Mouse (Mus musculus): Measurements from ENCODE around the gene Kctd13. TPM values are rescaled to one million over a fixed set of nuclear protein-coding genes. Genes with fewer than 3 reads are reported as not detected.
"Not testable (repeated sequence)": the region's sequence is repeated elsewhere in the genome, so short reads cannot be mapped to it uniquely, and the experiment has no call there.

Gene Kctd13
- polyA plus RNA-seq, 1 experiment = 26.4 TPM

GRCm38 (mm10) chr7:126898102-126898990 lies 30.3 kb upstream of the Kctd13 start:
- no peaks in the 10 kb centered on the region for H3K9me3 ChIP-seq

GRCm38 (mm10) chr7:126899781-126900180 lies 28.9 kb upstream of the Kctd13 start:
- Histone ChIP-seq H3K4me1 (peaks cover 33% of the 10 kb centered on the region), H3K36me3 (replicated peaks; ENCODE audit: low read length) (peaks cover 16% of the 10 kb centered on the region)
- H3K4me3 ChIP-seq (replicated peaks); H3K9me3 ChIP-seq; H3K27me3 ChIP-seq (replicated peaks): not testable (repeated sequence)

More at GRCm38 (mm10) chr7:126898102-126898990, 30.3 kb upstream of the Kctd13 start:
- Histone ChIP-seq H3K4me3 (replicated peaks) (peak overlapping the region; percentile 99), H3K4me1 (peaks cover 38% of the 10 kb centered on the region), H3K36me3 (replicated peaks; ENCODE audit: low read length) (peaks cover 30% of the 10 kb centered on the region), H3K27me3 (replicated peaks) (peaks cover 5% of the 10 kb centered on the region)
- TF ChIP-seq FLI1 (IDR thresholded peaks at IDR 0.05; ENCODE audit: low read length) (no peak), GATA1 (IDR thresholded peaks at IDR 0.05; ENCODE audit: borderline replicate concordance, low read length) (no peak)

- TF ChIP-seq FLI1 (IDR thresholded peaks at IDR 0.05; ENCODE audit: low read length) = no peak
- Histone ChIP-seq H3K4me3 (replicated peaks) (no peak overlapping the region), H3K4me1 (peaks cover 20% of the 10 kb centered on the region), H3K36me3 (replicated peaks; ENCODE audit: low read length) (no peaks in the 10 kb centered on the region), H3K9me3 (peaks cover 4% of the 10 kb centered on the region; the same call in 1 of the 2 replicates), H3K27me3 (replicated peaks) (peaks cover 6% of the 10 kb centered on the region)
Measured at GRCm38 (mm10) chr7:126905590-126905989, 23.1 kb upstream of the Kctd13 start.

GRCm38 (mm10) chr7:126914844-126915243 lies 13.8 kb upstream of the Kctd13 start:
- peaks cover 18% of the 10 kb centered on the region for H3K4me1 ChIP-seq
- TF ChIP-seq FLI1 (IDR thresholded peaks at IDR 0.05; ENCODE audit: low read length) (no peak), GATA1 (IDR thresholded peaks at IDR 0.05; ENCODE audit: borderline replicate concordance, low read length) (no peak)
- H3K9me3 ChIP-seq = peaks cover 4% of the 10 kb centered on the region; the same call in 1 of the 2 replicates
- H3K4me3 ChIP-seq (replicated peaks) = no peak overlapping the region
- no peaks in the 10 kb centered on the region for H3K36me3 ChIP-seq (replicated peaks; ENCODE audit: low read length)
- peaks cover 5% of the 10 kb centered on the region for H3K27me3 ChIP-seq (replicated peaks)

- H3K27me3 ChIP-seq (replicated peaks); H3K36me3 ChIP-seq (replicated peaks; ENCODE audit: low read length); H3K4me3 ChIP-seq (replicated peaks); H3K9me3 ChIP-seq: not testable (repeated sequence)
- H3K4me1 ChIP-seq = peaks cover 31% of the 10 kb centered on the region
Measured at GRCm38 (mm10) chr7:126918356-126918755, 10.3 kb upstream of the Kctd13 start.

GRCm38 (mm10) chr7:126919973-126920372 lies 8.7 kb upstream of the Kctd13 start:
- TF ChIP-seq FLI1 (IDR thresholded peaks at IDR 0.05; ENCODE audit: low read length) (no peak), GATA1 (IDR thresholded peaks at IDR 0.05; ENCODE audit: borderline replicate concordance, low read length) (no peak)
- Histone ChIP-seq H3K27me3 (replicated peaks) (peaks cover 2% of the 10 kb centered on the region), H3K4me1 (peaks cover 47% of the 10 kb centered on the region), H3K9me3 (no peaks in the 10 kb centered on the region), H3K4me3 (replicated peaks) (no peak overlapping the region), H3K36me3 (replicated peaks; ENCODE audit: low read length) (no peaks in the 10 kb centered on the region)

GRCm38 (mm10) chr7:126921563-126921962 lies 7.1 kb upstream of the Kctd13 start:
- Histone ChIP-seq H3K36me3 (replicated peaks; ENCODE audit: low read length) (no peaks in the 10 kb centered on the region), H3K4me1 (peaks cover 52% of the 10 kb centered on the region), H3K27me3 (replicated peaks) (no peaks in the 10 kb centered on the region), H3K9me3 (no peaks in the 10 kb centered on the region), H3K4me3 (replicated peaks) (no peak overlapping the region)
- TF ChIP-seq GATA1 (IDR thresholded peaks at IDR 0.05; ENCODE audit: borderline replicate concordance, low read length) = no peak
- no peak for TF ChIP-seq FLI1 (IDR thresholded peaks at IDR 0.05; ENCODE audit: low read length)

- H3K9me3 ChIP-seq = no peaks in the 10 kb centered on the region
- H3K36me3 ChIP-seq (replicated peaks; ENCODE audit: low read length) = no peaks in the 10 kb centered on the region
- TF ChIP-seq FLI1 (IDR thresholded peaks at IDR 0.05; ENCODE audit: low read length) (no peak), GATA1 (IDR thresholded peaks at IDR 0.05; ENCODE audit: borderline replicate concordance, low read length) (no peak)
- no peak within 1 kb of the TSS for H3K4me3 ChIP-seq (replicated peaks)
- no peaks in the 10 kb centered on the region for H3K27me3 ChIP-seq (replicated peaks)
- H3K4me1 ChIP-seq = peaks cover 59% of the 10 kb centered on the region
Measured at GRCm38 (mm10) chr7:126922624-126923060, 6.0 kb upstream of the Kctd13 start, which contains the start of gene Tmem219. Gene Tmem219, minus strand, starts transcription at chr7:126922917.

GRCm38 (mm10) chr7:126923999-126924398 lies 4.7 kb upstream of the Kctd13 start:
- H3K4me3 ChIP-seq (replicated peaks) = peak overlapping the region; percentile 31
- no peaks in the 10 kb centered on the region for H3K36me3 ChIP-seq (replicated peaks; ENCODE audit: low read length)
- H3K4me1 ChIP-seq = peaks cover 62% of the 10 kb centered on the region
- no peak for TF ChIP-seq FLI1 (IDR thresholded peaks at IDR 0.05; ENCODE audit: low read length)
- TF ChIP-seq GATA1 (IDR thresholded peaks at IDR 0.05; ENCODE audit: borderline replicate concordance, low read length) = no peak
- no peaks in the 10 kb centered on the region for H3K27me3 ChIP-seq (replicated peaks)
- H3K9me3 ChIP-seq = no peaks in the 10 kb centered on the region

GRCm38 (mm10) chr7:126926299-126926698 lies 2.4 kb upstream of the Kctd13 start:
- Histone ChIP-seq H3K4me1 (peaks cover 71% of the 10 kb centered on the region), H3K4me3 (replicated peaks) (no peak overlapping the region), H3K27me3 (replicated peaks) (no peaks in the 10 kb centered on the region), H3K9me3 (no peaks in the 10 kb centered on the region), H3K36me3 (replicated peaks; ENCODE audit: low read length) (peaks cover 13% of the 10 kb centered on the region)
- TF ChIP-seq FLI1 (IDR thresholded peaks at IDR 0.05; ENCODE audit: low read length) (no peak), GATA1 (IDR thresholded peaks at IDR 0.05; ENCODE audit: borderline replicate concordance, low read length) (peak; percentile 23; the same call in 1 of the 3 replicates)
